Mouse (Mus musculus) regulatory T cell (primary cell): Measurements from ENCODE around the gene Pknox2.

Experiments
- in situ Hi-C: fragments of 300-600 bp; cut with MboI, MseI; formaldehyde crosslinking; loops from one replicate; pipeline ENCODE4 v1.15.1; 2025; ENCODE audit warnings: high pct_unique_total_duplicates

Pknox2 gene

DNA sequence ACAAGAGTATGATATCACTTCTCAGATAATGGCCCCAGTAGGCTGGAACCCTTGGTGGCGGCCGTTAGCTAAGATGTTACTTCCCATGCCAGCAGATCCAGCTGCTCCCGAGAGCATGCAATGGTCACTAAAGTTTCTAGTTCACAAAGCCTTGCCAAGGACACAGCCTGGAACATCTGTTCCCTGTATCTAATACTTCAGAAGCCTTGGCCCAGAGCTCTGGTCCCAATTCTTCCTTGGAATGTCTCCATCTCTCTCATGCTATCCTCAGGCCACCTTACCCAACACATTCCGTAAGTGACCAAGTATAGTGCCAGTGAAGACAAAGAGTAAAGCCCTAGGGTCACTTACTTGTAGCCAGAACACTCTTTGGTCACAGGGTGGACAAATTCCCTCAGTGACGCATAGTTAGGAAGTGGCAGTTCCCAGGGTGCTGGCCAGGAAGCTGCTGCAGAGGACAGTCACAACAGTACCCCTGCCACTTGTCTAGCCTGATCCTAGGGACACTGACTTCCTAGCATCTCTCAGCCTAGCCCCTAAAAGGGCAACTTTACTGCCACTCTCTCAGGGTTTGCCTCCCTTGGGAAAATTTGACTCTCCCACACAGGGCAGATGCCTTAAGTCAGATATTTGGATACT is 200.0 kb downstream of the Pknox2 start:
- in situ Hi-C loops, result no loop called here

GRCm38 (mm10) chr9:36944843-36945242 is 202.4 kb downstream of the Pknox2 start:
- in situ Hi-C loops, result no loop called here

GRCm38 (mm10) chr9:36942561-36942960 is 204.6 kb downstream of the Pknox2 start:
- in situ Hi-C loops, result no loop called here

GRCm38 (mm10) chr9:36942131-36942530 is 205.1 kb downstream of the Pknox2 start:
- in situ Hi-C loops, result no loop called here

- in situ Hi-C loops, result no loop called here
These were observed 205.6 kb downstream of the Pknox2 start for GRCm38 (mm10) chr9:36941565-36941964.

DNA sequence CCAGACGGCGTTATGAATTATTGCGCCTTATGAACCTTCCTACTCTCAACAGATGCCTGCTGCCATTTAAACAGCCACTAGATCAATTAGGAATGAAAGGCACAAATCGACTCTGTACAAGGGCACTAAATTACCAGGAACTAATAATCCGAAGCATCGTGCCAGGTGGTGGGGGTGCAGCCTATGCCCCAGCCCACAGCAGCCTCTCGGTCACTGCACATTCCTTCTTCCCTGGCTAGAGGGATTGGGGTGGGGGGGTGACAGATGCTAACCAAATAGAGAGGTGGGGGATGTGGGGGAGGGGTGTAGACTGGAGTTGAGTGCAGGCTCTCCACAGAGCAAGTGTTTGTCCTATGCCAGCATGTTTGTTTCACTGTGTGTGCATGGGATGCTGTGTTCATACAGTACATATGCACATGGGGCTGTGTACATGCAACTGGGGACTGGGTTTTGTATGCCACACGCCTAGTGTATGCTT is 208.6 kb downstream of the Pknox2 start:
- in situ Hi-C loops, result no loop called here

DNA sequence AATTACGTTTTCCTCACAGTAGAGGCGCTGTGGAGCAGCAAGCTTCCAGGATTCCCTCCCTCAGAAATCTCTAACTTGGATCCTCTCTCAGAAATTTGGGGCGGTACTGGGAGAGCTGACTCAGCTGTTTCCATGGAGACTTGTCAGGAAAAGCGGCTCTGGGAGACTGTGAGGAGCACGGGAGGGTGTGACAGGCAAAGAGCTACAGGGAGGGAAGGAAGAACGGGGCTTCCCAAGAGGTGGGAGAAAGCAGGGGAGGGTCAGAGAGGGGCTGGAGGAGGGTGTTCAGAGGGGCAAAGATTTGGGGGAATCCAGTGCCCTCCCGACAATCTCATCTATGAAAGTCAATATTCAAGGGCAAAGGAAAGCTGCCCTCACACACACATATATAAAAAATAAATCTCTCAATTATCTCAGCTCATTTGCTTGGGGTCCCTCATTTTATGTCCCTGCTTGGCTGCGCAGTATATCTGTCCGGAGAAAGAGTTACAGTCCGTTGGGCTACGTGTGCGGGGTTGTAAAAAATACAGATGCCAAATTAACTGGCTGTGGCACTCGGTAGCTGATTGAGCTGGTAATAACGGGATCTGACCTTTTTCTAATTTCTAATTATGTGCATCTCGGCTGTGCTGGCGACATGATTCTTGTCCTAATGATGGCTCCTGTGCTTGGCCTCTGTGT is 213.3 kb downstream of the Pknox2 start:
- in situ Hi-C loops, result no loop called here

- in situ Hi-C loops, result no loop called here
These were observed 214.0 kb downstream of the Pknox2 start for GRCm38 (mm10) chr9:36932950-36933812.

DNA sequence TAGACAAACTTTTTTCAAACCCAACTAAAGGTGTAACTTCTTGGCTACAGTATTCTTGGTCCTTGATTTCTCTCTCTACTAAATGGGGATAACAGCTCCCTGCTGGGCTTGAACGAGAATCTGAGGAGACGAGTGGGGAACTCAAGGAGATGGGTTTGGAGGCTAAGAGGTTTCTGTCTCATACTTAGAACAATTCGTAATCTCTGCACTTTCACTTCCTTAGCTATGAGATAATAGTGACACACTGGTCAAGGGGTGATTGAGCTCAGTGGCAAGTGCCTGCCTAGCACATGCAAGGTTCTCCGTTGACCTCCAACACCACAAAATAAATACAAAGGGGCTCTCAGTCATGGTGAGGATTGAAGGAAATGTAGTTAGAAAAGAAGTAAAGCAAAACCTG is 215.6 kb downstream of the Pknox2 start:
- in situ Hi-C loops, result no loop called here

GRCm38 (mm10) chr9:36923753-36924152 is 223.5 kb downstream of the Pknox2 start:
- in situ Hi-C loops, result no loop called here

DNA sequence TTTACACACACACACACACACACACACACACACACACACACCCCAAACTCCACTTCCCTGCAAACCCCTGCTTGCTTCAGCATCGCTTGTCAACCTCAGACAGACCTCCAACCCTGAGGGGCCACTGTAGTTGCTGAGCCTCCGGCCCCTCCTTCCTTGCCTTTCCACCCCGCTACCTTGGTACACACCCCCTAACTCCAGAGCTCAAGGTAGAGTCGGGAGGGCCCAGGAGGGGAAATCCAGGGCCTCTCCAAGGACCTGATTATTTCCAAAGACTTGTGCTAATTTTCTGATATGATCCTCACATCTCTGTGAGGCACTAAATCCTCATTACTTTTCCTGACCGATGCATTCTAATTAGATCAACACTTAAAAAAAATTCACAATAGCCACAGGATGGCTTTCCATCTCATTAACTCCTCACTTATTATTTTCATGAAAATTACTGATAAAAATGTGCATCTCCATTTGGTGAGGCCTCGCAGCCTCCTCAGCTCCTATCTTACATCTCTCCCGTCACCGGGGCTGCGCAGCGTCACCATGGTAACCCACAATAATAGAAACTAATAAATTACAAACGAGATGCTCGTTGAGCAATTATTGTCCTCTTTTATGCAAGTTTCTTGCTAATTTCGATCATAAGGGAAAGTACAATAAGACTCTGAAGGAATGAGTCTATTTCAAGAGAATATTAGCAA is 225.3 kb downstream of the Pknox2 start:
- in situ Hi-C loops, result no loop called here

- in situ Hi-C loops, result loop anchor here (10.0 kb wide), 1 partner anchor 1615 kb away; the partner anchor contains the start of gene Olfr910
These were observed 227.7 kb downstream of the Pknox2 start for GRCm38 (mm10) chr9:36919472-36919871.

DNA sequence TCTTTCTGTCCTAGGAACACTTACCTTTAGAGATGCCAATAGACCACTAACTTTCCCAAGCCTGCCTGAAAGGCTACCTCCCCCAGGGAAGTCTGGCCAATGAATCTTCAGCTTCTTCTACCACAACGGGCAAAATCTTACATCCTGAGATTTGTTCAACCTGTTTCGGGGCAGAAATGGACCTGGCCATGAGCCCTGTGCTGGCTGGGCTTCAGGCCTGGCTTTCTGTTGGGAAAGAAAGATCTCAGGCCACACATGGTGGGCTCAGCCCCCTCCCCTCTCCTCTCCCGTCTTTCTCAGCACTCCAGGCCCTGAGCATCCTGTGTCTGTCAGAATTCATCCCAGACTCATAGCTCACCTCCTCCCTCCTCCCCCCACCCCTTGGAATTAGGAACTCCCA is 228.6 kb downstream of the Pknox2 start:
- in situ Hi-C loops, result loop anchor here (10.0 kb wide), 1 partner anchor 1616 kb away; the partner anchor contains the start of gene Olfr910

DNA sequence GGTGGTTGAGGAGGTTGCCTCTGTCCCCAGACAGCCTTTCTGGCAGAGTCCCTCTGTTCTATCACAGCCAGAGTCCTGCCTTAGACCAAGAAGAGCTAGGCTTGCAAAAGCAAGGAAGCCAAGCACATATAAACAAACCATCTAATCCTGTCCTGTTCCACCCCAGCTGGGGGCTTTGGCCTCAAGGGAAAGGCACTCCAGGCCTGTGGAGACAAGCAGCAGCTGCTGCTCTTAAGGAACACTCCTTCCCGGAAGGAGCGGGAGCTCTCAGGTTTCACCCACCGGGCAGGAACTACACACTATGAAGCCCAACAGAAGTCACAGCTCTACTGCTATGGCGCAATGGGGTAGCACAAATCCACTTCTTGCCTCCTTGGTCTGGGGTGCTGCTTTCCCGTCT is 230.3 kb downstream of the Pknox2 start:
- in situ Hi-C loops, result loop anchor here (10.0 kb wide), 1 partner anchor 1618 kb away; the partner anchor contains the start of gene Olfr910

GRCm38 (mm10) chr9:36916362-36916761 is 230.8 kb downstream of the Pknox2 start:
- in situ Hi-C loops, result loop anchor here (10.0 kb wide), 1 partner anchor 1618 kb away; the partner anchor contains the start of gene Olfr910

DNA sequence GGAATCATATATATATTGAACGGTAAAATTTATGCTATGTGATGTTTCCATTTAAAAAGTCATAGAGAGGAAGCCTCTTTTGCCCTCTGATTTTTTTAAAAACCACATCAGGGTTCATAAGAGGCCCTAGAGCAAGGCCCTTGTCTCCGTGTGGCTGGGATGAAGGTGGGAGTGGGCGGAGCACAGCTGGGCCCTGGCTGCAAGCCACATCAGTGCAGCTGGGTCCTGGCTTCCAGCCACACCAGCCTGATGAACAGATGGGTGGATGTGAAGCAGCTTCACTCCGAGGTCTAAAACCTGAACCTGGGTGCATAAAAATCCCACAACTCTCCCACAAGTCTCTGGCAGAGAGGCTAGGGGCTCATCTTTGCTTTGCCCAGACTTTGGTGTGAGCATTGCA is 241.8 kb downstream of the Pknox2 start:
- in situ Hi-C loops, result no loop called here

- in situ Hi-C loops, result no loop called here
These were observed 246.7 kb downstream of the Pknox2 start for GRCm38 (mm10) chr9:36900464-36900863.

DNA sequence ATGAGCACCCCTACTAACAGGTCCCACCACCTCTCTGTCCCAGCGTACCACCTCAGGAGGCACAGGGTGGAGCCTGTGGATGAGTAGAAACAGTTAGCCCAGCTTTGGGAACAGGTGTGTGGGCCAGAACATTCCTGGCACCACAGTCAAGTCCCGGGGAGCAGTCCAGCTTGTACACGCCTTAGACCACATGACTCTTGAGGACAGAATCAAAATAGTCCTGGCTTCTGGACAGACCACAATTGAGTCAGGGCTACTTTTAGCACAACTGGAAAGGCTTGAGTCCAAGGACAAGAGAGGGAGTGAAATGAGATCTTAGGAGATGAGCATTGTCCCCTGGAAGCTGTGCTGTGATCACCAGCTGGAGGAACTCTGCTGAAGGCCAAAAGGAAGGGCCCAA is 248.6 kb downstream of the Pknox2 start:
- in situ Hi-C loops, result no loop called here

GRCm38 (mm10) chr9:36895009-36895693 is 252.1 kb downstream of the Pknox2 start:
- in situ Hi-C loops, result no loop called here

DNA sequence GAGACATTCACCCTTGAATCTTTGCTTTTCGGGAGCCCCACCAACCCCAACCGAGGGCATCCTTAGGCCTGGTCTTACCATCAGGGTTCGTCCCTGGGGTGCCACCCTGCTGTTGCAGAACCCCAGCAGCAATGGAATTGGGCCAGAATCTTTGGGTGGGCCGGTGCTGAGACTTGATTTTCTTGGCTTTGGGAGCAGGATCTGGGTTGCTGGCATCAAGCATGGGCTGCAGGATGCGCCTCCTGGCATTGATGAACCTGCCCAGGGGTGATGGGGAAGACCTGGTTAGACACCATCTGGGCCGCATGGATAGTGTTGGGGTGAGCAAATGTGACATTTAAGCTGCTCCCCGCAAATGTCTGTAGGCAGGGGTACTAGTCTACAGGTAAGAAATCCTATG is 253.0 kb downstream of the Pknox2 start:
- in situ Hi-C loops, result no loop called here
